Mouse (Mus musculus) MEL (cell line): ENCODE measurements around the gene Rln1. TPM values are rescaled to one million over a fixed set of nuclear protein-coding genes. Genes with fewer than 3 reads are reported as not detected.

Experiments used
- DNase-seq: peaks from one replicate; pipeline ENCODE4 v3.0.0; 2011; ENCODE audit warnings: low read depth, low spot score
- H3K27ac ChIP-seq: 2 replicates; pipeline ENCODE4 v1.5.1; 2012; ENCODE audit warnings: low read depth, mild to moderate bottlenecking, control low read depth, low read length, moderate library complexity; ENCODE audit not compliant: control insufficient read depth
- H3K27me3 ChIP-seq, 2 experiments: fragments of 150-350 bp in 1 of 2; sonication (generic) in 1 of 2; 2 replicates each; pipeline ENCODE4 v1.6.1; 2012; ENCODE audit warnings: low read length in 2 of 2, mild to moderate bottlenecking in 2 of 2, improper control_type of control experiment in 1 of 2, moderate library complexity in 1 of 2; ENCODE audit not compliant: insufficient read depth in 2 of 2, control insufficient read depth in 1 of 2
- H3K36me3 ChIP-seq, 2 experiments: 2 replicates each; pipeline ENCODE4 v1.6.1; 2012 to 2014; ENCODE audit warnings: low read length in 2 of 2, improper control_type of control experiment in 1 of 2, inconsistent platforms in 1 of 2, mild to moderate bottlenecking in 1 of 2; ENCODE audit not compliant: insufficient read depth in 2 of 2, control insufficient read depth in 1 of 2
- H3K4me1 ChIP-seq, 2 experiments: fragments of 150-350 bp in 1 of 2; sonication (generic) in 1 of 2; 2 replicates each; pipeline ENCODE4 v1.6.1; 2012; ENCODE audit warnings: low read length in 2 of 2, improper control_type of control experiment in 1 of 2, mild to moderate bottlenecking in 1 of 2; ENCODE audit not compliant: insufficient read depth in 2 of 2, control insufficient read depth in 1 of 2
- H3K4me3 ChIP-seq, 2 experiments: fragments of 150-350 bp in 1 of 2; sonication (generic) in 1 of 2; 2 replicates each; pipeline ENCODE4 v1.5.1; 2012; ENCODE audit warnings: low read depth in 2 of 2, low read length in 2 of 2, mild to moderate bottlenecking in 2 of 2, moderate library complexity in 2 of 2, control low read depth in 1 of 2, improper control_type of control experiment in 1 of 2; ENCODE audit not compliant: control insufficient read depth in 1 of 2, insufficient read depth in 1 of 2
- H3K79me2 ChIP-seq: 2 replicates; pipeline ENCODE4 v1.6.1; 2012; ENCODE audit warnings: mild to moderate bottlenecking, low read length, moderate library complexity; ENCODE audit not compliant: control insufficient read depth, poor library complexity, insufficient read depth
- H3K9ac ChIP-seq: 2 replicates; pipeline ENCODE4 v1.6.1; 2012; ENCODE audit warnings: low read depth, mild to moderate bottlenecking, control low read depth, low read length, moderate library complexity; ENCODE audit not compliant: control insufficient read depth, poor library complexity, severe bottlenecking
- H3K9me3 ChIP-seq: fragments of 150-350 bp; sonication (generic); replicated peaks from 2 replicates; pipeline ENCODE4 v1.6.1; 2012; ENCODE audit warnings: mild to moderate bottlenecking, low read length, improper control_type of control experiment, moderate library complexity; ENCODE audit not compliant: insufficient read depth
- GABPA ChIP-seq: IDR thresholded peaks from 2 replicates; pipeline ENCODE4 v1.6.1; 2012; ENCODE audit warnings: low read depth, mild to moderate bottlenecking, inconsistent platforms, low read length, improper control_type of control experiment, moderate library complexity
- GATA1 ChIP-seq: IDR thresholded peaks from 2 replicates; pipeline ENCODE4 v1.6.1; 2011; ENCODE audit warnings: low read depth, low read length, improper control_type of control experiment
- HCFC1 ChIP-seq: IDR thresholded peaks from 2 replicates; pipeline ENCODE4 v1.6.1; 2012; ENCODE audit warnings: low read depth, mild to moderate bottlenecking, inconsistent platforms, low read length, improper control_type of control experiment, moderate library complexity
- KAT2A ChIP-seq: conservative IDR thresholded peaks from 2 replicates; pipeline ENCODE4 v1.6.1; 2012; ENCODE audit warnings: low read depth, low read length, improper control_type of control experiment, inconsistent platforms
- MAFK ChIP-seq: IDR thresholded peaks from 2 replicates; pipeline ENCODE4 v1.6.1; 2011; ENCODE audit warnings: low read depth, mild to moderate bottlenecking, low read length, improper control_type of control experiment, borderline replicate concordance
- MXI1 ChIP-seq: IDR thresholded peaks from 2 replicates; pipeline ENCODE4 v1.6.1; 2011; ENCODE audit warnings: mild to moderate bottlenecking, low read depth, low read length, improper control_type of control experiment
- NRF1 ChIP-seq: IDR thresholded peaks from 2 replicates; pipeline ENCODE4 v1.6.1; 2014; ENCODE audit warnings: low read depth, mild to moderate bottlenecking, inconsistent platforms, low read length, improper control_type of control experiment, moderate library complexity; ENCODE audit not compliant: poor library complexity, insufficient read depth, severe bottlenecking
- POLR2A ChIP-seq, 2 experiments: IDR thresholded peaks; 2 replicates each; pipeline ENCODE4 v1.6.1; 2011 to 2012; ENCODE audit warnings: low read length in 2 of 2, mild to moderate bottlenecking in 2 of 2, control low read depth in 1 of 2, improper control_type of control experiment in 1 of 2, low read depth in 1 of 2, moderate library complexity in 1 of 2; ENCODE audit not compliant: control insufficient read depth in 1 of 2, insufficient read depth in 1 of 2, poor library complexity in 1 of 2
- POLR2AphosphoS5 ChIP-seq: IDR thresholded peaks from 2 replicates; pipeline ENCODE4 v1.6.1; 2012; ENCODE audit warnings: low read depth, borderline replicate concordance, mild to moderate bottlenecking, inconsistent platforms, low read length, moderate library complexity, mixed read lengths
- TAL1 ChIP-seq: IDR thresholded peaks from 2 replicates; pipeline ENCODE4 v1.6.1; 2012; ENCODE audit warnings: mild to moderate bottlenecking, inconsistent platforms, low read length, moderate library complexity, mixed read lengths
- UBTF ChIP-seq: IDR thresholded peaks from 2 replicates; pipeline ENCODE4 v1.6.1; 2012; ENCODE audit warnings: low read depth, mild to moderate bottlenecking, inconsistent platforms, low read length, improper control_type of control experiment, moderate library complexity, borderline replicate concordance; ENCODE audit not compliant: insufficient read depth
- USF2 ChIP-seq, 2 experiments: IDR thresholded peaks; 2 replicates each; pipeline ENCODE4 v1.6.1; 2011 to 2012; ENCODE audit warnings: improper control_type of control experiment in 2 of 2, low read length in 2 of 2, borderline replicate concordance in 1 of 2, inconsistent platforms in 1 of 2, low read depth in 1 of 2, mild to moderate bottlenecking in 1 of 2; ENCODE audit not compliant: insufficient read depth in 1 of 2
- ZMIZ1 ChIP-seq: IDR thresholded peaks from 2 replicates; pipeline ENCODE4 v1.6.1; 2012; ENCODE audit warnings: low read depth, mild to moderate bottlenecking, inconsistent platforms, low read length, improper control_type of control experiment, moderate library complexity
- ZNF384 ChIP-seq: IDR thresholded peaks from 2 replicates; pipeline ENCODE4 v1.6.1; 2012; ENCODE audit warnings: low read depth, mild to moderate bottlenecking, inconsistent platforms, low read length, improper control_type of control experiment
- polyA plus RNA-seq, 2 experiments: library from polyadenylated mRNA; stranded (reverse) in 1 of 2; unstranded in 1 of 2; fragments of >175 nt in 1 of 2; fragments of >200 nt in 1 of 2; gene quantifications; 2 replicates each; pipeline versions ENCODE4 v1.2.1 to v1.2.4; 2012; ENCODE audit warnings: low replicate concordance in 2 of 2, low read depth in 1 of 2; ENCODE audit not compliant: insufficient read length in 2 of 2, insufficient read depth in 1 of 2, missing spikeins in 1 of 2
- total RNA-seq: library from RNA; depleted of rRNA; stranded (reverse); fragments of 300-350 nt; gene quantifications from 2 replicates; pipeline ENCODE4 v1.2.3, GENCODE M21; 2012

Rln1 gene
- total and polyA plus RNA-seq, 3 experiments: 0.04 TPM; not detected in 2

DNA sequence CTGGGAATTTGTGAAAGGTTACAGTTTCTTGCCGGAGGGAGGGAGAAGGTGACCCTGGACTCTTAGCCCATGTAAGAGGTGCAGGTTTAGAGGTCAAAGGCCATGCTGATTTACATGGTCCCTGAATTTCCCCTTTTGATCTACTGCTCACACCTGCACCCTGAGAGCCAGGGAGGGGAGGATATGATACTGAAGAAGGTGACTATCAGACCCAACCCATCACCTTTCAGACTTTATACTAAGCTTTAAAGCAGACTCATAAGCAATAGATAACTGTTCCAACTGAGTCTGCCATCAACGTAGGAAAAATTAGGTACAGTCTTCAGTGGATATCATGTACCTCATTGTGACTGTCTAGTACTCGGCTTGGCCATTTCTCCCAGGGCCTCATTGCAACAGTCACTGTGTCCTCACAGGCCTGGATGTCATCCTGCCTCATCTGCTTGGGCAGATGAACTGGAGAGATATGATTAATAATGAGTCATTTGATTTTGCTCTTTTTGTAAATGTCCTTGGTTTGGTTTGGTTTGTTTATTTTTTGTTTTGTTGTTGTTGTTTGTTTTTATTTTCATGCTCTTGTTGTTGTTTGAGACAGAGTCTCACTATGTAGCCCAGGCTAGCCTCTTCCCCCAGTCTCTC lies 34.3 kb upstream of the Rln1 start:
- Histone ChIP-seq H3K27me3 (no peaks in the 10 kb centered on the region), H3K79me2 (peaks cover 11% of the 10 kb centered on the region), H3K36me3 (peaks cover under 1 to 58% of the 10 kb centered on the region in 2 experiments; a peak in 3 of 4 replicates), H3K9me3 (no peaks in the 10 kb centered on the region), H3K4me3 (no peak overlapping the region), H3K4me1 (peaks cover 28 to 45% of the 10 kb centered on the region in 2 experiments), H3K27ac (peak overlapping the region; percentile 8), H3K9ac (no peak overlapping the region)
- TF ChIP-seq NRF1: no peak
- peak; percentile 82 for TF ChIP-seq GATA1
- peak; percentile 56 for TF ChIP-seq TAL1
- DNase-seq: peak; percentile 73

DNA sequence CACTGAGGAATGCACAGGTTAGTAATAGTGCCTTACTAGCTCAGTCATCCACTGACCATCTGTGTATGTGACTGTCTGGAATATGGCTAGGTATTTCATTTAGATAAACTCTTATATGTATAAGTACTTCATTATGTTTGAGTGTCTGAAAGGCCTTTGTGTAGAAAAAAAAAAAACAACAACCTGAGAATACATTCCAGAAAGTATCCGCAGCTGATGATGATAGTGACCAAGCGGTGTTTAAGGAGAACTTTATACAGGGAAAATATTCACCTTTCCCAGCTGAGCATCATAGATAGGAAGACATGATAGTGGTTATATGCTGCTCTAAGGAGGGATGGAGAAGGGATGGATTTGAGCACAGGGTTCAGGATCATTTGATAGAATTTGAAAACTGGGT lies 33.6 kb upstream of the Rln1 start:
- no peak overlapping the region for H3K27ac ChIP-seq
- no peaks in the 10 kb centered on the region for H3K9me3 ChIP-seq
- H3K4me1 ChIP-seq: peaks cover 26 to 40% of the 10 kb centered on the region in 2 experiments

DNA sequence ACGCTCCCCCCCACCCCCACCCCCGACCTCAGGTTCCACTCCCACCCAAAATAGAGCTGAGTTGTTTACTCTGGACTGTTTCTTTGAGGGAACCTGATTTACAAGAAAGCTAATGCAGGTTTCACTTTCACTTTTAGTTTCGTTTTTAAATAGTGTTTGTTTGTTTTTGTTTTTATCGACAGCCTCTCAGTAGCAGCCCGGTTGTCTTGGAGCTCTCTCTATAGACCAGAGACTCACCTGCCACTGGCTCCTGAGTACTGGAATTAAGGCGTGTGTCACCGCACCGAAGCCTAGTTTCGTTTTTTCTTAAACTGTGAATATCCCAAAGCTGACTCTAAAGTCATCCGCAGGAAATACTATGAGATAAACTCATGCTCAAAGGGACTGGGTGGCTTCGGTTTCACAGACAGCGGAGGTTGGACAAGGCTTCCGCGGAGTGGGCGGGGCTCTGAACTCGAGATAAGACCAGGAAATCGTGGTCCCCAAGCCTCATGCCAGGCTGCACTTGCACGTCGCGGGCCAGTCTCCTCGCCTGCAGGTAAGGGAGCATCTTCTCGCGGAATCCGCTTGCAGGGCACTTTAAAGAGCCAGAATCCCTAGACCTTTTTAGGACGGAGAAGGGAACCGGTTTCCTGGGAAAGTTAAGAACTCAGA lies 32.6 kb upstream of the Rln1 start, which contains the start of the genes Plgrkt and Cd274:
Gene Plgrkt, minus strand, starts transcription at position 422 of the 654 bp plus-strand sequence.
Gene Cd274, plus strand, starts transcription at position 487 of the 654 bp plus-strand sequence.
- Histone ChIP-seq H3K9ac (peak within 1 kb of the TSS; percentile 72), H3K27me3 (no peaks in the 10 kb centered on the region), H3K9me3 (no peaks in the 10 kb centered on the region), H3K79me2 (peaks cover 5% of the 10 kb centered on the region), H3K36me3 (peaks cover 0 to 51% of the 10 kb centered on the region in 2 experiments; a peak in 2 of 4 replicates), H3K27ac (peak within 1 kb of the TSS; percentile 89), H3K4me1 (peaks cover 25 to 31% of the 10 kb centered on the region in 2 experiments), H3K4me3 (peak within 1 kb of the TSS; percentile 71 to 85)
- peak; percentile 100 for DNase-seq
- TF ChIP-seq POLR2A (IDR thresholded peaks at IDR 0.05; ENCODE audit: control insufficient read depth in 1 of 2, insufficient read depth in 1 of 2, low read depth in 1 of 2, low read length in 2 of 2, poor library complexity in 1 of 2) (peak in 1 of 2 experiments; percentile 91; a peak in 2 of 4 replicates), UBTF (no peak), GATA1 (peak; percentile 97), POLR2AphosphoS5 (0 out of 2 replicates have a peak, but pooled peaks have one; percentile 94), HCFC1 (no peak)

More for the DNA sequence above, 33.6 kb upstream of the Rln1 start:
- H3K4me3 ChIP-seq: peak overlapping the region in 1 of 2 experiments; percentile 85; a peak in 2 of 4 replicates
- TF ChIP-seq ZNF384 (no peak), MXI1 (no peak), POLR2A (IDR thresholded peaks at IDR 0.05; ENCODE audit: control insufficient read depth in 1 of 2, insufficient read depth in 1 of 2, low read depth in 1 of 2, low read length in 2 of 2, poor library complexity in 1 of 2) (no peak), USF2 (IDR thresholded peaks at IDR 0.05; ENCODE audit: borderline replicate concordance in 1 of 2, insufficient read depth in 1 of 2, low read depth in 1 of 2, low read length in 2 of 2) (no peak), GABPA (no peak), ZMIZ1 (no peak), KAT2A (no peak), MAFK (no peak)
- TF ChIP-seq, all 39 proteins: peak for 0
- DNase-seq: peak; percentile 48
- no peaks in the 10 kb centered on the region for H3K27me3 ChIP-seq
- H3K79me2 ChIP-seq: peaks cover 9% of the 10 kb centered on the region
- H3K36me3 ChIP-seq: peaks cover 0 to 54% of the 10 kb centered on the region in 2 experiments; a peak in 2 of 4 replicates
- H3K9ac ChIP-seq: no peak overlapping the region
